Mouse (Mus musculus) left cerebral cortex, adult 11 months (tissue): Measurements from ENCODE around the gene Pilra.

ENCODE experiments used
- DNase-seq: peaks from one replicate; pipeline ENCODE4 v3.0.0; 2022; ENCODE audit warnings: low spot score

Gene Pilra

GRCm38 (mm10) chr5:137779053-137779933 lies 56.8 kb downstream of the Pilra start:
- DNase-seq, result no peak

- DNase-seq, result peak; percentile 94
Measured at GRCm38 (mm10) chr5:137778635-137779034, 57.4 kb downstream of the Pilra start, which contains the start of gene Ppp1r35. Gene Ppp1r35 (plus strand): TSS chr5:137778849.

- DNase-seq, result no peak
Measured at GRCm38 (mm10) chr5:137777267-137777845, 58.7 kb downstream of the Pilra start.

GRCm38 (mm10) chr5:137776408-137776918 lies 59.6 kb downstream of the Pilra start:
- DNase-seq, result no peak

GRCm38 (mm10) chr5:137775587-137776290 lies 60.3 kb downstream of the Pilra start:
- no peak for DNase-seq

GRCm38 (mm10) chr5:137772755-137773154 lies 63.3 kb downstream of the Pilra start:
- no peak for DNase-seq
